Mouse (Mus musculus): ENCODE data around the gene Smco2.

- TF ChIP-seq GATA1 (IDR thresholded peaks at IDR 0.05; ENCODE audit: low read length) (no peak), TAL1 (IDR thresholded peaks at IDR 0.05; ENCODE audit: low read length) (no peak)
Measured at GRCm38 (mm10) chr6:146835784-146836183, 14.1 kb upstream of the Smco2 start.
